ENCODE assay signal across 8 mouse cellular contexts in the genomic region with DNA sequence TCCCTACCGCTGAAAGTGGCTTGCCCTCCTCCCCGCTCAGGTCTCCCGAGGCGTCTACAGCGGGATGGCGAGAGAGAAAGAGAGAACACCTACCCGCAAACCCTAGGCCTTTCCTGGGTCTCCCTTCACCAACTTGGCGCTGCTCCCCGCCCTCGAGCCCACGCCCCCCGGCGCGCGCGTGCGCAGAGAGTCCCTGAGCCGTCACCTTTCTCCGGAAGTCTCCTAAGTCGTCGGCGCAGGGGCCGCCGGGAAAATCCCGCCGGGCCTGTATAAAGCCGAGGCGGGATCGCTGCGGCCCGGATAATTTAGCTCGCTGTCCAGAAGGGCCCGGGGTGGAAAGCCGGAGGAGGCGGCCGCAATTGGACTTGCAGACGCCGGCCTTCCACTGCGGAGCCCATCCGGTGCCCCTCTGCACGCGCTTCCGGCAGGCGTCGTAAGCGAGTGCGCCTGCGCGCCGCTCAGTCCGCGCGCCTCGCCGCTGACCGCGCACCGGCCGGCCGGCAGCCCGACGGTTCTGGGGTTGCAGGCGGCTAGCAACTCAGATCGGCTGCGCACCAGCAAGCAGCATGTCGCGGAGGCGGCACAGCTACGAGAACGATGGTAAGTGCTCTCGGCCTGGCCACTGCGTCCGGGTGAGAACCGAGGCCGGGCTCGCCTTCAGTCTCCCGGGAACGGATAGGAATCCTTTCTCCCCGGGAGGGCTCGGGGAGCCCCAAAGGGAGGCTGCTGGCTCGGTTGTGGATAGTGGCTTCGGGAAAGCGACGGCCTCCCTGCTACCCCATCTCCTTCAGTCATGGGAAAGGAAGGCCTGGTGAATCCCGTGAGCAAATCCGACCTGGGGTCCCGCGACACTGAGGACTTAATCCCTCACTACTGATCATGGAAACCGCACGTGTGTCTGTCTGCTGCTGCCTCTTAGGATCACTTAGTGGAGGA. TPM values are rescaled to one million over a fixed set of nuclear protein-coding genes. Genes with fewer than 3 reads are reported as not detected.
A peak's percentile ranks its signal among the peaks of the same experiment; 100 is the strongest.
DNase-seq lines count a peak whose midpoint lies in the region; ATAC-seq lines count a peak whose summit lies in the region.

A gene (plus strand): TSS at position 327 of the 936 bp plus-strand sequence.
A gene (minus strand): TSS at position 408 of the 936 bp plus-strand sequence.

- H3K9ac ChIP-seq in heart, embryonic 14.5 days (ENCODE audit: low read length): peak within 1 kb of the TSS; percentile 80
- H3K9ac ChIP-seq in liver, embryonic 13.5 days: peak within 1 kb of the TSS; percentile 90
- H3K9ac ChIP-seq in stomach, embryonic 16.5 days (ENCODE audit: low read length): peak within 1 kb of the TSS; percentile 96

- peak within 1 kb of the TSS; percentile 96 to 98 for H3K27ac ChIP-seq in heart, embryonic 14.5 days (replicated peaks in 1 of 2; ENCODE audit: control insufficient read depth in 1 of 2, insufficient read depth in 1 of 2, low read depth in 2 of 2, low read length in 2 of 2)
- H3K27ac ChIP-seq in liver, embryonic 13.5 days: peak within 1 kb of the TSS; percentile 92
- H3K27ac ChIP-seq in stomach, embryonic 16.5 days (ENCODE audit: low read length): peak within 1 kb of the TSS; percentile 99

- H3K36me3 ChIP-seq in heart, embryonic 14.5 days (ENCODE audit: control insufficient read depth, insufficient read depth, low read length): peaks cover 28% of the 10 kb centered on the region
- peaks cover 20% of the 10 kb centered on the region for H3K36me3 ChIP-seq in liver, embryonic 13.5 days
- H3K36me3 ChIP-seq in stomach, embryonic 16.5 days (ENCODE audit: control insufficient read depth, insufficient read depth, low read length): no peaks in the 10 kb centered on the region

- no peaks in the 10 kb centered on the region for H3K9me3 ChIP-seq in heart, embryonic 14.5 days (ENCODE audit: control insufficient read depth, low read length)
- no peaks in the 10 kb centered on the region for H3K9me3 ChIP-seq in liver, embryonic 13.5 days (replicated peaks)
- H3K9me3 ChIP-seq in stomach, embryonic 16.5 days (replicated peaks; ENCODE audit: control insufficient read depth, low read length): no peaks in the 10 kb centered on the region

- ATAC-seq in CD4-positive, CD25-positive, alpha-beta regulatory T cell, adult 4 months: peak; percentile 88
- peak; percentile 85 for ATAC-seq in heart, embryonic 14.5 days (ENCODE audit: insufficient number of reproducible peaks, insufficient read depth, low FRiP score, low read depth)
- ATAC-seq in liver, embryonic 13.5 days (ENCODE audit: low read depth): peak; percentile 89
- ATAC-seq in stomach, embryonic 16.5 days (ENCODE audit: insufficient read depth, low FRiP score): peak; percentile 92

- DNase-seq in c-Kit-negative CD71-positive TER-119-positive erythroid progenitor cells, embryonic 14.5 days (ENCODE audit: low read depth, low spot score): peak; percentile 87
- peak; percentile 74 for DNase-seq in fibroblast of lung, adult 2 months (ENCODE audit: low read depth)
- DNase-seq in kidney, postnatal 14 days: peak; percentile 94
- DNase-seq in liver, embryonic 13.5 days: peak; percentile 89
- DNase-seq in neural tube, embryonic 10.5 days (ENCODE audit: extremely low spot score, low spot score): peak; percentile 95

- H3K27me3 ChIP-seq in heart, embryonic 14.5 days (ENCODE audit: control insufficient read depth, insufficient read depth, low read length): no peaks in the 10 kb centered on the region
- H3K27me3 ChIP-seq in liver, embryonic 13.5 days: no peaks in the 10 kb centered on the region
- H3K27me3 ChIP-seq in stomach, embryonic 16.5 days (ENCODE audit: control insufficient read depth, insufficient read depth, low read length): no peaks in the 10 kb centered on the region

- under 1% methylated on average over 74 of the region's 90 CpGs for WGBS in heart, embryonic 14.5 days
- under 1% methylated on average over 90 of the region's 90 CpGs for WGBS in liver, embryonic 13.5 days (ENCODE audit: insufficient replicate concordance)
- WGBS in stomach, embryonic 16.5 days: under 1% methylated on average over 90 of the region's 90 CpGs

- H3K4me3 ChIP-seq in heart, embryonic 14.5 days (ENCODE audit: control insufficient read depth in 1 of 2, insufficient read depth in 1 of 2, low read depth in 1 of 2, low read length in 2 of 2): peak within 1 kb of the TSS; percentile 53 to 98
- H3K4me3 ChIP-seq in liver, embryonic 13.5 days (replicated peaks): peak within 1 kb of the TSS; percentile 88
- H3K4me3 ChIP-seq in stomach, embryonic 16.5 days (replicated peaks; ENCODE audit: low read length): peak within 1 kb of the TSS; percentile 98

- peaks cover 3 to 24% of the 10 kb centered on the region in 2 experiments for H3K4me1 ChIP-seq in heart, embryonic 14.5 days (ENCODE audit: control insufficient read depth in 2 of 2, insufficient read depth in 2 of 2, low read length in 2 of 2)
- H3K4me1 ChIP-seq in liver, embryonic 13.5 days (replicated peaks): peaks cover 48% of the 10 kb centered on the region
- H3K4me1 ChIP-seq in stomach, embryonic 16.5 days (ENCODE audit: control insufficient read depth, insufficient read depth, low read length): peaks cover 18% of the 10 kb centered on the region

- H3K4me2 ChIP-seq in heart, embryonic 14.5 days (ENCODE audit: low read length): peak within 1 kb of the TSS; percentile 80
- H3K4me2 ChIP-seq in liver, embryonic 13.5 days: peak within 1 kb of the TSS; percentile 92
- peak within 1 kb of the TSS; percentile 86 for H3K4me2 ChIP-seq in stomach, embryonic 16.5 days (ENCODE audit: low read depth, low read length)

RNA-seq across cellular contexts. Expression of the first gene that starts in this region (rescaled TPM):
- polyA plus RNA-seq in CD4-positive, CD25-positive, alpha-beta regulatory T cell, adult 4 months (2017; shearing (Covaris generic)): 10 to 100 TPM; 37.0 to 44.2 TPM
- 41.9 and 44.0 TPM in 2 replicates for polyA plus RNA-seq in heart, embryonic 14.5 days (2014; fragmentation: Nextera tagmentation; extraction: Ambion mirVana)
- 52.4 and 64.1 TPM in 2 replicates for polyA plus RNA-seq in liver, embryonic 13.5 days (2015; fragmentation: Nextera tagmentation; extraction: Ambion mirVana)
- polyA plus RNA-seq in stomach, embryonic 16.5 days (2015; fragmentation: Nextera tagmentation; extraction: Ambion mirVana): 59.8 and 61.1 TPM in 2 replicates

RNA-seq across cellular contexts. Expression of the second gene that starts in this region (rescaled TPM):
- 10 to 100 TPM; 31.1 to 32.8 TPM for polyA plus RNA-seq in CD4-positive, CD25-positive, alpha-beta regulatory T cell, adult 4 months (2017; shearing (Covaris generic))
- 24.3 and 25.0 TPM in 2 replicates for polyA plus RNA-seq in heart, embryonic 14.5 days (2014; fragmentation: Nextera tagmentation; extraction: Ambion mirVana)
- polyA plus RNA-seq in liver, embryonic 13.5 days (2015; fragmentation: Nextera tagmentation; extraction: Ambion mirVana): 10.9 and 13.5 TPM in 2 replicates
- polyA plus RNA-seq in stomach, embryonic 16.5 days (2015; fragmentation: Nextera tagmentation; extraction: Ambion mirVana): 32.7 and 36.4 TPM in 2 replicates

Comparison
In these comparisons a context has a peak if more than half of its experiments do, and no peak if none do; other contexts are left out.
1. Peak in every context shown above with its lines: DNase-seq, ATAC-seq, H3K4me3 ChIP-seq and H3K27ac ChIP-seq.